Mouse (Mus musculus) liver, postnatal 0 days (tissue): ENCODE measurements around the gene Camta1. TPM values are rescaled to one million over a fixed set of nuclear protein-coding genes. Genes with fewer than 3 reads are reported as not detected.

Source experiments
- ATAC-seq: fragments of 200-750 bp; cut with Nextera tagmentation; 2 replicates; pipeline ENCODE4 v1.8.0; 2017; ENCODE audit warnings: mild to moderate bottlenecking, moderate library complexity
- DNase-seq: peaks from one replicate; pipeline ENCODE4 v3.0.0-alpha.2; 2016
- H3K27ac ChIP-seq: fragments of 300-500 bp; sonication (generic); 2 replicates; pipeline ENCODE4 v1.5.1; 2014; ENCODE audit warnings: antibody characterized with exemption, moderate library complexity, mild to moderate bottlenecking, low read depth
- H3K27me3 ChIP-seq: fragments of 300-500 bp; sonication (generic); 2 replicates; pipeline ENCODE4 v1.6.1; 2014; ENCODE audit warnings: low read length, control low read depth, mixed read lengths; ENCODE audit not compliant: insufficient read depth
- H3K36me3 ChIP-seq: fragments of 300-500 bp; sonication (generic); replicated peaks from 2 replicates; pipeline ENCODE4 v1.6.1; 2014; ENCODE audit warnings: mild to moderate bottlenecking, control low read depth, low read length, moderate library complexity, mixed read lengths; ENCODE audit not compliant: insufficient read depth
- H3K4me1 ChIP-seq: fragments of 300-500 bp; sonication (generic); 2 replicates; pipeline ENCODE4 v1.6.1; 2014; ENCODE audit warnings: antibody characterized with exemption, mild to moderate bottlenecking, control low read depth; ENCODE audit not compliant: insufficient read depth
- H3K4me2 ChIP-seq: fragments of 300-500 bp; sonication (generic); 2 replicates; pipeline ENCODE4 v1.6.1; 2014; ENCODE audit warnings: low read depth, mild to moderate bottlenecking, low read length, moderate library complexity, mixed read lengths
- H3K4me3 ChIP-seq: fragments of 300-500 bp; sonication (generic); 2 replicates; pipeline ENCODE4 v1.5.1; 2014; ENCODE audit warnings: low read depth, low read length
- H3K9ac ChIP-seq: fragments of 300-500 bp; sonication (generic); replicated peaks from 2 replicates; pipeline ENCODE4 v1.6.1; 2014; ENCODE audit warnings: mild to moderate bottlenecking, moderate library complexity
- H3K9me3 ChIP-seq: fragments of 300-500 bp; sonication (generic); 2 replicates; pipeline ENCODE4 v1.6.1; 2016; ENCODE audit warnings: mild to moderate bottlenecking, control low read depth, low read length, mixed read lengths
- CTCF ChIP-seq: sonication (generic); IDR thresholded peaks from 2 replicates; pipeline ENCODE4 v1.5.1; 2016; ENCODE audit warnings: antibody characterized with exemption, low read depth
- EP300 ChIP-seq: IDR thresholded peaks from 2 replicates; pipeline ENCODE4 v1.6.1; 2016; ENCODE audit warnings: antibody characterized with exemption, low read depth, mild to moderate bottlenecking
- WGBS: fragments of 180-500 bp; shearing (Covaris S2); extraction: QIAGEN DNeasy Blood & Tissue Kit; methylation state at CpG from one replicate; pipeline ENCODE4 v1.1.7; 2014; ENCODE audit not compliant: insufficient replicate concordance; 5-methylcytosine and 5-hydroxymethylcytosine counted together
- polyA plus RNA-seq: library from polyadenylated mRNA; unstranded; fragments of >200 nt; fragmentation: Nextera tagmentation; extraction: Ambion mirVana; gene quantifications from 2 replicates; pipeline ENCODE4 v1.2.1, GENCODE M21; 2015

The Camta1 gene
- polyA plus RNA-seq, 1 experiment from 2014 or later, result 48.3 TPM

GRCm38 (mm10) chr4:151610266-151610665, 251.4 kb downstream of the Camta1 start:
- H3K4me3 ChIP-seq, result no peak overlapping the region
- ATAC-seq (no peak), DNase-seq (peak; percentile 65)
- H3K9ac ChIP-seq, result no peak overlapping the region
- H3K36me3 ChIP-seq, result no peaks in the 10 kb centered on the region
- H3K4me2 ChIP-seq, result no peak overlapping the region
- no peak overlapping the region for H3K27ac ChIP-seq
- H3K4me1 ChIP-seq, result no peaks in the 10 kb centered on the region
- 19% methylated on average over 8 of the region's 8 CpGs for WGBS
- no peaks in the 10 kb centered on the region for H3K9me3 ChIP-seq
- no peaks in the 10 kb centered on the region for H3K27me3 ChIP-seq
- peak; percentile 71 for TF ChIP-seq CTCF
- TF ChIP-seq EP300, result no peak

- no peak overlapping the region for H3K4me3 ChIP-seq
- no peaks in the 10 kb centered on the region for H3K27me3 ChIP-seq
- ATAC-seq, result peak; percentile 68
- H3K4me1 ChIP-seq, result no peaks in the 10 kb centered on the region
- no peak overlapping the region for H3K9ac ChIP-seq
- H3K27ac ChIP-seq, result no peak overlapping the region
- 27% methylated on average over 6 of the region's 6 CpGs for WGBS
- TF ChIP-seq CTCF (no peak), EP300 (no peak)
- H3K4me2 ChIP-seq, result no peak overlapping the region
- H3K9me3 ChIP-seq, result no peaks in the 10 kb centered on the region
- no peaks in the 10 kb centered on the region for H3K36me3 ChIP-seq
- DNase-seq, result peak; percentile 56
Observed at GRCm38 (mm10) chr4:151604907-151605306, 256.8 kb downstream of the Camta1 start.

GRCm38 (mm10) chr4:151604481-151604880, 257.2 kb downstream of the Camta1 start:
- Histone ChIP-seq H3K36me3 (no peaks in the 10 kb centered on the region), H3K27me3 (no peaks in the 10 kb centered on the region), H3K4me3 (no peak overlapping the region), H3K27ac (no peak overlapping the region), H3K9me3 (no peaks in the 10 kb centered on the region), H3K9ac (no peak overlapping the region), H3K4me1 (no peaks in the 10 kb centered on the region), H3K4me2 (no peak overlapping the region)
- peak; percentile 85 for DNase-seq
- WGBS, result 9% methylated on average over 16 of the region's 16 CpGs
- TF ChIP-seq EP300, result no peak
- TF ChIP-seq CTCF, result no peak
- ATAC-seq, result peak; percentile 85

- DNase-seq, result no peak
- Histone ChIP-seq H3K4me3 (no peak overlapping the region), H3K9me3 (no peaks in the 10 kb centered on the region), H3K4me2 (no peak overlapping the region), H3K4me1 (no peaks in the 10 kb centered on the region), H3K27ac (no peak overlapping the region), H3K9ac (no peak overlapping the region), H3K36me3 (no peaks in the 10 kb centered on the region), H3K27me3 (no peaks in the 10 kb centered on the region)
- TF ChIP-seq EP300 (no peak), CTCF (no peak)
- no peak for ATAC-seq
- 75% methylated on average over 9 of the region's 9 CpGs for WGBS
Observed at GRCm38 (mm10) chr4:151603586-151603985, 258.1 kb downstream of the Camta1 start.

GRCm38 (mm10) chr4:151595116-151595515, 266.6 kb downstream of the Camta1 start:
- H3K4me1 ChIP-seq, result no peaks in the 10 kb centered on the region
- H3K9ac ChIP-seq, result no peak overlapping the region
- TF ChIP-seq CTCF (no peak), EP300 (no peak)
- 46% methylated on average over 8 of the region's 8 CpGs for WGBS
- H3K4me2 ChIP-seq, result no peak overlapping the region
- H3K27ac ChIP-seq, result no peak overlapping the region
- ATAC-seq (no peak), DNase-seq (no peak)
- H3K36me3 ChIP-seq, result no peaks in the 10 kb centered on the region
- H3K27me3 ChIP-seq, result no peaks in the 10 kb centered on the region
- H3K4me3 ChIP-seq, result no peak overlapping the region
- H3K9me3 ChIP-seq, result no peaks in the 10 kb centered on the region

- Histone ChIP-seq H3K27ac (no peak overlapping the region), H3K27me3 (no peaks in the 10 kb centered on the region), H3K36me3 (no peaks in the 10 kb centered on the region), H3K4me2 (no peak overlapping the region), H3K9ac (no peak overlapping the region), H3K4me3 (no peak overlapping the region), H3K9me3 (no peaks in the 10 kb centered on the region), H3K4me1 (no peaks in the 10 kb centered on the region)
- no peak for ATAC-seq
- TF ChIP-seq EP300, result no peak
- no peak for TF ChIP-seq CTCF
- DNase-seq, result no peak
- WGBS, result 70% methylated on average over 7 of the region's 7 CpGs
Observed at GRCm38 (mm10) chr4:151593042-151593441, 268.6 kb downstream of the Camta1 start.

- Histone ChIP-seq H3K27me3 (no peaks in the 10 kb centered on the region), H3K4me1 (no peaks in the 10 kb centered on the region), H3K9me3 (no peaks in the 10 kb centered on the region), H3K4me2 (no peak overlapping the region), H3K4me3 (no peak overlapping the region), H3K27ac (no peak overlapping the region), H3K9ac (no peak overlapping the region), H3K36me3 (no peaks in the 10 kb centered on the region)
- no peak for ATAC-seq
- 81% methylated on average over 9 of the region's 9 CpGs for WGBS
- no peak for DNase-seq
- TF ChIP-seq CTCF (no peak), EP300 (no peak)
Observed at GRCm38 (mm10) chr4:151586074-151586473, 275.6 kb downstream of the Camta1 start.
